ENCODE assay signal across 11 mouse cellular contexts in the genomic region with DNA sequence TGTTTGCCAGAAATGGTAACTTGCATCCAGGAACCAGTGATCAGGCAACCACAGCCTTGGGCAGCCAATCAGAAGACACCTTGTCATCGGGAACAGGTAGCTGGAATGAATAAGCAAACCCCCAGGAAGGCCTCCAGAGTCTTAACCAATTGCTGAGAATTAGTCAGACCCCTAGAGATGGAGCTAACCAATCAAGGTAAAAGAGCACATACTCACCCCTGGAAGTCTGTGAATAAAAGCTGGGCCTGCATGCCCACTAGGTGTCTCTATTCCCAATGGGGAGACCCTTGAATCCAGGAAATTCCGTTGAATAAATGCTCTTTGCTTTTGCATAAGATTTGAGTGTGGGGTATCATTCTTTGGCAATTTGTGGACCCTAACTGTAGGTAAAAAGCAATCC. TPM values are rescaled to one million over a fixed set of nuclear protein-coding genes. Genes with fewer than 3 reads are reported as not detected.
DNase-seq lines count a peak whose midpoint lies in the region; ATAC-seq lines count a peak whose summit lies in the region.
"Had no signal": no experiment of that assay in that cellular context is flagged by ENCODE, and none has a peak within 500 bp of the region (broad histone marks: within the 10 kb centered on the region; RNA-seq: fewer than 3 reads in every experiment).

No protein-coding gene starts in this region.

- no peak overlapping the region for H3K4me3 ChIP-seq in kidney, embryonic 16.5 days (ENCODE audit: low read length)
- no peak overlapping the region for H3K4me3 ChIP-seq in kidney, embryonic 14.5 days (ENCODE audit: low read length)
- no peak overlapping the region for H3K4me3 ChIP-seq in embryonic facial prominence, embryonic 14.5 days (ENCODE audit: low read depth, low read length)
- H3K4me3 ChIP-seq: embryonic facial prominence, embryonic 15.5 days; myocyte had no signal

- H3K4me1 ChIP-seq in kidney, embryonic 16.5 days (ENCODE audit: insufficient read depth, low read length) = 0 out of 2 replicates have a peak, but pooled peaks cover 4% of the 10 kb centered on the region
- no peaks in the 10 kb centered on the region; the same call in 1 of the 2 replicates for H3K4me1 ChIP-seq in kidney, embryonic 14.5 days (ENCODE audit: control insufficient read depth, insufficient read depth, low read length)
- 0 out of 2 replicates have a peak, but pooled peaks cover 3% of the 10 kb centered on the region for H3K4me1 ChIP-seq in embryonic facial prominence, embryonic 14.5 days (ENCODE audit: control insufficient read depth, insufficient read depth, low read length)

- H3K9ac ChIP-seq in kidney, embryonic 16.5 days (replicated peaks; ENCODE audit: low read length) = no peak overlapping the region
- H3K9ac ChIP-seq in kidney, embryonic 14.5 days (ENCODE audit: low read depth, low read length) = no peak overlapping the region
- H3K9ac ChIP-seq in embryonic facial prominence, embryonic 14.5 days (ENCODE audit: low read depth, low read length) = no peak overlapping the region
- H3K9ac ChIP-seq: embryonic facial prominence, embryonic 15.5 days had no signal

- peak; percentile 34 for DNase-seq in adrenal gland, adult 2 months
- no peak for DNase-seq in adrenal gland, adult (ENCODE audit: inconsistent age in 2 of 2, low spot score in 1 of 2)
- peak; percentile 84 for DNase-seq in ES-CJ7 (ENCODE audit: low read depth, low spot score)
- peak; percentile 42 for DNase-seq in embryonic facial prominence, embryonic 14.5 days (ENCODE audit: low spot score)
- DNase-seq in frontal cortex, postnatal 10 days (ENCODE audit: low spot score in 2 of 2) = no peak
- no peak for DNase-seq in urinary bladder, postnatal 36 days (ENCODE audit: low spot score in 2 of 2)
- DNase-seq: thymus, postnatal 25 days had no signal

- no peaks in the 10 kb centered on the region for H3K9me3 ChIP-seq in kidney, embryonic 16.5 days (ENCODE audit: low read length)
- no peaks in the 10 kb centered on the region for H3K9me3 ChIP-seq in kidney, embryonic 14.5 days (ENCODE audit: control insufficient read depth, low read length)
- no peaks in the 10 kb centered on the region for H3K9me3 ChIP-seq in embryonic facial prominence, embryonic 14.5 days (ENCODE audit: control insufficient read depth, low read length)
- H3K9me3 ChIP-seq: embryonic facial prominence, embryonic 15.5 days had no signal

- H3K27ac ChIP-seq in kidney, embryonic 16.5 days (ENCODE audit: low read length) = no peak overlapping the region
- H3K27ac ChIP-seq in kidney, embryonic 14.5 days (ENCODE audit: low read depth, low read length) = no peak overlapping the region
- no peak overlapping the region for H3K27ac ChIP-seq in embryonic facial prominence, embryonic 14.5 days (replicated peaks; ENCODE audit: low read depth, low read length)
- H3K27ac ChIP-seq: embryonic facial prominence, embryonic 15.5 days had no signal

- WGBS in kidney, embryonic 16.5 days = 3% methylated on average over 2 of the region's 2 CpGs
- 5% methylated on average over 2 of the region's 2 CpGs for WGBS in kidney, embryonic 14.5 days
- WGBS in embryonic facial prominence, embryonic 14.5 days = 4% methylated on average over 2 of the region's 2 CpGs

- H3K36me3 ChIP-seq in kidney, embryonic 16.5 days (ENCODE audit: insufficient read depth, low read length) = no peaks in the 10 kb centered on the region
- H3K36me3 ChIP-seq in kidney, embryonic 14.5 days (ENCODE audit: control insufficient read depth, insufficient read depth, low read length) = no peaks in the 10 kb centered on the region
- H3K36me3 ChIP-seq in embryonic facial prominence, embryonic 14.5 days (ENCODE audit: control insufficient read depth, insufficient read depth, low read length) = no peaks in the 10 kb centered on the region
- H3K36me3 ChIP-seq: embryonic facial prominence, embryonic 15.5 days had no signal

- H3K4me2 ChIP-seq in kidney, embryonic 16.5 days (replicated peaks; ENCODE audit: low read depth, low read length) = no peak overlapping the region
- no peak overlapping the region for H3K4me2 ChIP-seq in kidney, embryonic 14.5 days (replicated peaks; ENCODE audit: low read depth, low read length)
- H3K4me2 ChIP-seq in embryonic facial prominence, embryonic 14.5 days (ENCODE audit: low read depth, low read length) = no peak overlapping the region
- H3K4me2 ChIP-seq: embryonic facial prominence, embryonic 15.5 days had no signal

- H3K27me3 ChIP-seq in kidney, embryonic 16.5 days (ENCODE audit: insufficient read depth, low read length) = no peaks in the 10 kb centered on the region
- H3K27me3 ChIP-seq in kidney, embryonic 14.5 days (ENCODE audit: control insufficient read depth, insufficient read depth, low read length) = no peaks in the 10 kb centered on the region
- no peaks in the 10 kb centered on the region for H3K27me3 ChIP-seq in embryonic facial prominence, embryonic 14.5 days (replicated peaks; ENCODE audit: control insufficient read depth, insufficient read depth, low read length)
- H3K27me3 ChIP-seq: embryonic facial prominence, embryonic 15.5 days had no signal

- peak; percentile 49; the same call in 1 of the 2 replicates for ATAC-seq in kidney, embryonic 16.5 days (ENCODE audit: low FRiP score, low TSS enrichment)
- ATAC-seq in kidney, embryonic 14.5 days (ENCODE audit: low FRiP score, low TSS enrichment) = no peak
- ATAC-seq in embryonic facial prominence, embryonic 14.5 days (ENCODE audit: low read depth) = no peak

RNA-seq across cellular contexts. Expression of a gene that starts 4.9 kb away (rescaled TPM):
- total RNA-seq in adrenal gland, adult 2 months (2021) = 10 to 100 TPM; 62.9 to 87.9 TPM
- polyA plus RNA-seq in adrenal gland, adult 2 months (2012; rRNA removed) = 54.0 and 60.6 TPM in 2 replicates
- 35.1 and 40.3 TPM in 2 replicates for polyA plus RNA-seq in kidney, embryonic 16.5 days (2015; fragmentation: Nextera tagmentation; extraction: Ambion mirVana)
- polyA plus RNA-seq in kidney, embryonic 14.5 days (2014; fragmentation: Nextera tagmentation; extraction: Ambion mirVana) = 46.3 and 60.5 TPM in 2 replicates
- 28.7 and 35.2 TPM in 2 replicates for polyA plus RNA-seq in embryonic facial prominence, embryonic 14.5 days (2014; fragmentation: Nextera tagmentation; extraction: Ambion mirVana)

RNA-seq across cellular contexts. Expression of a gene that starts 5.4 kb away (rescaled TPM):
- total RNA-seq in adrenal gland, adult 2 months (2021) = 10 to 100 TPM; 57.1 to 73.0 TPM
- polyA plus RNA-seq in adrenal gland, adult 2 months (2012; rRNA removed) = 20.8 and 24.9 TPM in 2 replicates
- 101 and 109 TPM in 2 replicates for polyA plus RNA-seq in kidney, embryonic 16.5 days (2015; fragmentation: Nextera tagmentation; extraction: Ambion mirVana)
- polyA plus RNA-seq in kidney, embryonic 14.5 days (2014; fragmentation: Nextera tagmentation; extraction: Ambion mirVana) = 85.0 and 100.0 TPM in 2 replicates
- polyA plus RNA-seq in embryonic facial prominence, embryonic 14.5 days (2014; fragmentation: Nextera tagmentation; extraction: Ambion mirVana) = 73.7 and 90.1 TPM in 2 replicates

RNA-seq across cellular contexts. Expression of a gene that starts 42.8 kb away (rescaled TPM):
- 1 to 10 TPM; 2.3 to 4.4 TPM for total RNA-seq in adrenal gland, adult 2 months (2021)
- 32.2 and 38.7 TPM in 2 replicates for polyA plus RNA-seq in adrenal gland, adult 2 months (2012; rRNA removed)
- 4.8 and 5.5 TPM in 2 replicates for polyA plus RNA-seq in kidney, embryonic 16.5 days (2015; fragmentation: Nextera tagmentation; extraction: Ambion mirVana)
- 5.0 and 5.3 TPM in 2 replicates for polyA plus RNA-seq in kidney, embryonic 14.5 days (2014; fragmentation: Nextera tagmentation; extraction: Ambion mirVana)
- 11.5 and 14.7 TPM in 2 replicates for polyA plus RNA-seq in embryonic facial prominence, embryonic 14.5 days (2014; fragmentation: Nextera tagmentation; extraction: Ambion mirVana)

Comparison
In these comparisons a context has a peak if more than half of its experiments do, and no peak if none do; other contexts are left out.
1. DNase-seq: peak in adrenal gland, adult 2 months (single experiment), ES-CJ7 (single experiment) and embryonic facial prominence, embryonic 14.5 days (single experiment); none in adrenal gland, adult (0 of 2), frontal cortex, postnatal 10 days (0 of 2) and urinary bladder, postnatal 36 days (0 of 2).